ENCODE assay signal across 8 mouse cellular contexts in the genomic region with DNA sequence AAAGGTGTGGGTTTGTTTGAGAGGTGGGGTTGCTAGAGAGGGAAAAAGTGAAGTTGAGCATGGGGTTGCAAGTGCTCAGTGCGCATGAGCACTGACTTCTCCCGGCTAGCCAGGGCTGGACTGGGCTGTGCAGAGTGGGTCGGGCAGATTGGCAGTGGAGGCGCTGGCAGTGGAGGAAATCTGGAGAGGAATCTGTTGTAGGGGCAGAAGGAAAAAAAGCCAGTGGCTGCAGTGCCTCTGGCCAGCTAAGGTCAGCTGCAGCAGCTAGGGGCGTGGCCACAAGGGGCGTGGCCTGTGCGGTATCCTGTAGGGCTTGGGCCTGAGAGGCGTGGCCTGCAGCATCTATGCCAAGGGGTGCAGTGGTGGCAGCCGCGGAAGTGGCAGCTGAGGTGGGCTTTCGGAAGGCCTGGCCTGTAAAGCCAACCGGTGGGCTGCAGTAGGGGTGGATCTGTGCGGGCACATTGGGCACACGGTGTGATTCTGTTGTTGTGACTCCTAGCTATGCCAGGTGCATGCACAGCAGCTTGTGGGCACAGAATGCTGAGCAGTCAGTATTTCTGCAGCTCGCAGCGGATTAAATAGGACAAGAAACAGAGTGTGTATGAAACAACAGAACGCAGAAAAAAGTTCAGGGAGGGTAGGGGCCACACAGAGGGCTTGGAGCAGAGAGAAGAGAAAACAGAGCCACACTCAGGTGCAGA. TPM values are rescaled to one million over a fixed set of nuclear protein-coding genes. Genes with fewer than 3 reads are reported as not detected.
DNase-seq lines count a peak whose midpoint lies in the region; ATAC-seq and TF ChIP-seq lines count a peak whose summit lies in the region.

No protein-coding gene starts in this region.

- peak; percentile 9 to 24 for DNase-seq in lung, adult 18-20 months
- DNase-seq in lung, adult 2 months = no peak
- DNase-seq in embryo, embryonic 11 days = peak; percentile 73
- DNase-seq in retina, embryonic 14.5 days (ENCODE audit: low spot score) = peak; percentile 79
- DNase-seq in heart, adult 18-20 months = no peak
- DNase-seq in T-cell, adult 2 months (ENCODE audit: low spot score) = no peak

- H3K4me1 ChIP-seq in lung, adult 2 months (ENCODE audit: control insufficient read depth, insufficient read depth, low read length) = no peaks in the 10 kb centered on the region
- 0 out of 2 replicates have a peak, but pooled peaks cover 5% of the 10 kb centered on the region for H3K4me1 ChIP-seq in intestine, embryonic 15.5 days (replicated peaks)
- H3K4me1 ChIP-seq in lung, embryonic 15.5 days = peaks cover 6% of the 10 kb centered on the region; the same call in 1 of the 2 replicates

- TF ChIP-seq POLR2A in lung, adult 2 months (IDR thresholded peaks at IDR 0.05; ENCODE audit: borderline replicate concordance, extremely low read depth, low read depth, low read length) = no peak

- no peaks in the 10 kb centered on the region for H3K27me3 ChIP-seq in intestine, embryonic 15.5 days (replicated peaks)
- no peaks in the 10 kb centered on the region for H3K27me3 ChIP-seq in lung, embryonic 15.5 days

- H3K9me3 ChIP-seq in intestine, embryonic 15.5 days = no peaks in the 10 kb centered on the region
- H3K9me3 ChIP-seq in lung, embryonic 15.5 days = no peaks in the 10 kb centered on the region

- H3K27ac ChIP-seq in intestine, embryonic 15.5 days = no peak overlapping the region
- no peak overlapping the region for H3K27ac ChIP-seq in lung, embryonic 15.5 days

- no peak overlapping the region for H3K9ac ChIP-seq in intestine, embryonic 15.5 days
- no peak overlapping the region for H3K9ac ChIP-seq in lung, embryonic 15.5 days

- no peaks in the 10 kb centered on the region for H3K36me3 ChIP-seq in intestine, embryonic 15.5 days
- no peaks in the 10 kb centered on the region for H3K36me3 ChIP-seq in lung, embryonic 15.5 days

- ATAC-seq in intestine, embryonic 15.5 days = no peak
- no peak for ATAC-seq in lung, embryonic 15.5 days (ENCODE audit: borderline replicate concordance, extremely low read depth, low FRiP score, low TSS enrichment)

- TF ChIP-seq CTCF in lung, adult 2 months (IDR thresholded peaks at IDR 0.05; ENCODE audit: insufficient read depth, low read length) = no peak

- WGBS in lung, adult 2 months = 16% methylated on average over 17 of the region's 17 CpGs
- WGBS in intestine, embryonic 15.5 days = 20% methylated on average over 17 of the region's 17 CpGs
- WGBS in lung, embryonic 15.5 days = 17% methylated on average over 17 of the region's 17 CpGs

- no peak overlapping the region for H3K4me3 ChIP-seq in lung, adult 2 months (replicated peaks; ENCODE audit: extremely low read depth, low read depth, low read length)
- H3K4me3 ChIP-seq in intestine, embryonic 15.5 days (replicated peaks) = no peak overlapping the region
- no peak overlapping the region for H3K4me3 ChIP-seq in lung, embryonic 15.5 days

- peak overlapping the region; percentile 30; the same call in 1 of the 2 replicates for H3K4me2 ChIP-seq in intestine, embryonic 15.5 days (replicated peaks)
- 0 out of 2 replicates have a peak overlapping the region, but pooled peaks have one; percentile 12 for H3K4me2 ChIP-seq in lung, embryonic 15.5 days

RNA-seq across cellular contexts. Expression of a gene that starts 9.4 kb away (rescaled TPM):
- not detected in 2 replicates for polyA plus RNA-seq in lung, adult 2 months (2012; rRNA removed)
- polyA plus RNA-seq in intestine, embryonic 15.5 days (2015; fragmentation: Nextera tagmentation; extraction: Ambion mirVana) = not detected in 2 replicates
- not detected in 2 replicates for polyA plus RNA-seq in lung, embryonic 15.5 days (2015; fragmentation: Nextera tagmentation; extraction: Ambion mirVana)
- not detected for total RNA-seq in heart, adult 18-20 months (2021)

RNA-seq across cellular contexts. Expression of a gene that starts 24.0 kb away (rescaled TPM):
- polyA plus RNA-seq in lung, adult 2 months (2012; rRNA removed) = 2.8 and 5.2 TPM in 2 replicates
- 1.2 and 2.0 TPM in 2 replicates for polyA plus RNA-seq in intestine, embryonic 15.5 days (2015; fragmentation: Nextera tagmentation; extraction: Ambion mirVana)
- 0.73 and 0.75 TPM in 2 replicates for polyA plus RNA-seq in lung, embryonic 15.5 days (2015; fragmentation: Nextera tagmentation; extraction: Ambion mirVana)
- 1 to 10 TPM in 1 of 2 experiments, under 1 TPM in 1; 0.17 to 1.8 TPM for total RNA-seq in heart, adult 18-20 months (2021)

RNA-seq across cellular contexts. Expression of a gene that starts 27.1 kb away (rescaled TPM):
- polyA plus RNA-seq in lung, adult 2 months (2012; rRNA removed) = not detected in 2 replicates
- polyA plus RNA-seq in intestine, embryonic 15.5 days (2015; fragmentation: Nextera tagmentation; extraction: Ambion mirVana) = not detected in 2 replicates
- not detected in 2 replicates for polyA plus RNA-seq in lung, embryonic 15.5 days (2015; fragmentation: Nextera tagmentation; extraction: Ambion mirVana)
- not detected for total RNA-seq in heart, adult 18-20 months (2021)

RNA-seq across cellular contexts. Expression of a gene that starts 40.9 kb away (rescaled TPM):
- polyA plus RNA-seq in lung, adult 2 months (2012; rRNA removed) = 0.38 and 0.41 TPM in 2 replicates
- polyA plus RNA-seq in intestine, embryonic 15.5 days (2015; fragmentation: Nextera tagmentation; extraction: Ambion mirVana) = 0.39 and 0.45 TPM in 2 replicates
- 0.15 TPM in 1 of 2 replicates, not detected in the other for polyA plus RNA-seq in lung, embryonic 15.5 days (2015; fragmentation: Nextera tagmentation; extraction: Ambion mirVana)
- not detected for total RNA-seq in heart, adult 18-20 months (2021)

RNA-seq across cellular contexts. Expression of a gene that starts 59.6 kb away (rescaled TPM):
- polyA plus RNA-seq in lung, adult 2 months (2012; rRNA removed) = 0.18 TPM in 1 of 2 replicates, not detected in the other
- 0.14 and 0.15 TPM in 2 replicates for polyA plus RNA-seq in intestine, embryonic 15.5 days (2015; fragmentation: Nextera tagmentation; extraction: Ambion mirVana)
- polyA plus RNA-seq in lung, embryonic 15.5 days (2015; fragmentation: Nextera tagmentation; extraction: Ambion mirVana) = not detected in 2 replicates
- total RNA-seq in heart, adult 18-20 months (2021) = not detected

Comparison
In these comparisons a context has a peak if more than half of its experiments do, and no peak if none do; other contexts are left out.
1. DNase-seq: peak in lung, adult 18-20 months (2 of 2), embryo, embryonic 11 days (single experiment) and retina, embryonic 14.5 days (single experiment); none in lung, adult 2 months (single experiment), heart, adult 18-20 months (0 of 2) and T-cell, adult 2 months (single experiment).